Mouse (Mus musculus) liver, embryonic 16.5 days (tissue): ENCODE results near the gene Atp2b1. TPM values are rescaled to one million over a fixed set of nuclear protein-coding genes. Genes with fewer than 3 reads are reported as not detected.

Experiments
- ATAC-seq: fragments of 200-750 bp; cut with Nextera tagmentation; 2 replicates; pipeline ENCODE4 v1.8.0; 2017; ENCODE audit warnings: low read depth, mild to moderate bottlenecking, moderate number of reproducible peaks, moderate library complexity
- H3K27ac ChIP-seq: fragments of 300-500 bp; sonication (generic); 2 replicates; pipeline ENCODE4 v1.5.1; 2014; ENCODE audit warnings: mild to moderate bottlenecking, low read length
- H3K27me3 ChIP-seq: fragments of 300-500 bp; sonication (generic); 2 replicates; pipeline ENCODE4 v1.6.1; 2014; ENCODE audit warnings: low read depth, low read length, mixed read lengths; ENCODE audit not compliant: control insufficient read depth, insufficient read depth
- H3K36me3 ChIP-seq: fragments of 300-500 bp; sonication (generic); 2 replicates; pipeline ENCODE4 v1.6.1; 2014; ENCODE audit warnings: mild to moderate bottlenecking; ENCODE audit not compliant: control insufficient read depth, insufficient read depth
- H3K4me1 ChIP-seq: fragments of 300-500 bp; sonication (generic); 2 replicates; pipeline ENCODE4 v1.6.1; 2014; ENCODE audit warnings: low read depth, low read length, mixed read lengths; ENCODE audit not compliant: control insufficient read depth
- H3K4me2 ChIP-seq: fragments of 300-500 bp; sonication (generic); 2 replicates; pipeline ENCODE4 v1.6.1; 2014; ENCODE audit warnings: low read depth, low read length, mixed read lengths
- H3K4me3 ChIP-seq: fragments of 300-500 bp; sonication (generic); 2 replicates; pipeline ENCODE4 v1.5.1; 2014; ENCODE audit warnings: low read depth, mild to moderate bottlenecking, low read length
- H3K9ac ChIP-seq: fragments of 300-500 bp; sonication (generic); 2 replicates; pipeline ENCODE4 v1.6.1; 2014; ENCODE audit warnings: low read depth, low read length
- H3K9me3 ChIP-seq: fragments of 300-500 bp; sonication (generic); replicated peaks from 2 replicates; pipeline ENCODE4 v1.6.1; 2016; ENCODE audit warnings: low read length; ENCODE audit not compliant: control insufficient read depth
- whole genome bisulfite sequencing: fragments of 180-500 bp; shearing (Covaris S2); extraction: QIAGEN DNeasy Blood & Tissue Kit; methylation state at CpG from one replicate; pipeline ENCODE4 v1.1.7; 2014; ENCODE audit not compliant: insufficient replicate concordance; 5-methylcytosine and 5-hydroxymethylcytosine counted together
- polyA plus RNA-seq: library from polyadenylated mRNA; unstranded; fragments of >200 nt; fragmentation: Nextera tagmentation; extraction: Ambion mirVana; gene quantifications from 2 replicates; pipeline ENCODE4 v1.2.1, GENCODE M21; 2015

Atp2b1 gene
- 27.4 and 29.0 TPM in 2 replicates for polyA plus RNA-seq

DNA sequence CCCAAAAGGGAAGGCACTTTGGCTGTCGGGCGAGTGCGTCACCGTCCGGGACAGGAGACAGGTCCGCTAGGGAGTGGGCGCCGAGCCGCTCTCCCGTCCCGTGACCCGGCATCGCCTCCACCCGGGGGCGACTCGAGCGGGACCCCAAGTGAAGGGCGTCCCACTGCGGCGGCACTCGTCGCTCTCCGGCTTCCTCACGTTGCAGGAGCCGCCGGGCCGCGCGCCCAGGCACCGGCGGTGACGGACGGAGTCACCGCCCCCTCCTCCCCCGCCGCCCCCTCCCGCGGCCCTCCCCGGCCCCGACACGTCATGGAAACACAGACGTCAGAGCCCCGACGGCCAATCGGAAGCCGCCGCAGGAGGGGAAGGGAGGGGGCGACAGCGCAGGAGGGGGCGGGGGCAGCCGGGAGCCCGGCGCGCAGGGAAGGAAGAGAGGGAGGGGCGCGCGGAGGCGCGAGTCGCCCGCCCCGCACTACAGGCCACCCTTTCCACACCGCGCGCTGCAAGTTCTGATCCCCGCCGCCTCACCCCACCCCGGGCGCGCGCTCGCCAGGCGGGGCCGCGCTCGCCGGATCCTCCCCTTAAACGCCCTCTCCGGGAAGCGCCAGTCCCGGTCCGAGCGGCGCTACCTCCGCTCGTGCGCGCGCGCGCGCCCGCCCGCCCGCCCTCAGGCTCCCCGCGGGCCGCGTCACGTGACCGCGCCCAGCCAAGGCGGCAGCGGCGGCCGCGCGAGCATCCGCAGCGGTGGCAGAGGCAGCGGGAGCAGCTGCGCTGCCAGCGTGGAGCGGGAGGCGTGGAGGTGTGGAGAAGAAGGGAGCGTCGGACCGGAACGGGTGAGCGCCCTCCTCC, at the start of gene Atp2b1:
Gene Atp2b1, plus strand, starts transcription at position 446 of the 849 bp plus-strand sequence.
- Histone ChIP-seq H3K4me1 (peaks cover 14% of the 10 kb centered on the region), H3K9ac (peak within 1 kb of the TSS; percentile 98), H3K36me3 (no peaks in the 10 kb centered on the region), H3K27me3 (no peaks in the 10 kb centered on the region), H3K4me2 (peak within 1 kb of the TSS; percentile 96), H3K9me3 (no peaks in the 10 kb centered on the region), H3K27ac (peak within 1 kb of the TSS; percentile 98), H3K4me3 (peak within 1 kb of the TSS; percentile 99)
- ATAC-seq, result peak; percentile 83
- under 1% methylated on average over 83 of the region's 120 CpGs for WGBS

DNA sequence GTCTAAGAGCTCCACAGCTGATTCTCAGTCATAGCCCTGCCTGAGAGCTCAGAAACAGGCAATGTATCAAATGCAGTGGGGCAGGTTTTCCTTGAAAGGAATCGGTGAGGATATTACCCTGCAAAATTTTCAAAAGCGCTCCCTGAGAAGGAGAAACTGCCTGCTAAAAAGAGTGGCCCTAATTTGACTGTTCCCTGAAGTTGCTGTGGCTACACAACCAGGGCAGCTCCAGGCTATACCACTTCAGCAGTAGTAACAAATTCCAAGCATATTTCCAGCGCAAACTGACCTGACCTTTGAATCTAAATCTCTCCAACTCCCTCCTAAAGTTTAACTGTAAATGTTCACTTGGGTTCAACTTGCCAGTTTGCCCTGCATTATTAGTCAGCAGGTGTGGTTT, 49.4 kb upstream of the Atp2b1 start:
- no peak overlapping the region for H3K4me2 ChIP-seq
- ATAC-seq, result no peak
- H3K27me3 ChIP-seq, result no peaks in the 10 kb centered on the region
- no peaks in the 10 kb centered on the region for H3K9me3 ChIP-seq
- H3K9ac ChIP-seq, result no peak overlapping the region
- WGBS, result 85% methylated on average over 3 of the region's 3 CpGs
- H3K36me3 ChIP-seq, result no peaks in the 10 kb centered on the region
- H3K4me1 ChIP-seq, result no peaks in the 10 kb centered on the region; the same call in 1 of the 2 replicates
- H3K27ac ChIP-seq, result no peak overlapping the region
- H3K4me3 ChIP-seq, result no peak overlapping the region

DNA sequence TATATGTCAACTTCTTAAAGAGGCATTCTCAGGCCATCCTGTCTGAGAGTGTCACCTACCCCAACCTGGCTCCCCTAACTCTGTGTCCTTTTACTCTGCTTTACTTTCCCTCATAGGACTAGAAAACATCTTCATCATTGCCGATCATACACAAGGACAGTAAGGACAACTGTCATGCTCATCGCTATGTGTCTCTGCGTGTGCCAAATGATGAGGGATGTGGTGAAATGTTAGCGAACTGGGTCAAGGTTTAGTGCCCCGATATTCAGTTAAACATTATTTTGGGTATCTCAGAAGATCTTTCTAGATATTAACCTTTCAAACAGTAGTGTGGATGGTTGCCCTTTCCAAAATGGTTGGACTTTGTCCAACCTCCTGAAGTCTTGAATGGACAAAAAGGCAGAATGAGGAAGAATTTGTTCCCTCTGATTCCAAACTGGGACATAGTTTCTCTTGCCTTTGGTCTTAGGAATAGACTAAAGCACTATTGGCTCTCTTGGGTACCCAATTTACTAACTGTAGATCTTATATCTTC, 47.3 kb upstream of the Atp2b1 start:
- WGBS, result 82% methylated on average over 5 of the region's 5 CpGs
- H3K27ac ChIP-seq, result no peak overlapping the region
- no peak overlapping the region for H3K4me3 ChIP-seq
- no peak overlapping the region for H3K9ac ChIP-seq
- no peaks in the 10 kb centered on the region; the same call in 1 of the 2 replicates for H3K4me1 ChIP-seq
- no peak overlapping the region for H3K4me2 ChIP-seq
- H3K27me3 ChIP-seq, result no peaks in the 10 kb centered on the region
- H3K36me3 ChIP-seq, result no peaks in the 10 kb centered on the region
- ATAC-seq, result no peak
- no peaks in the 10 kb centered on the region for H3K9me3 ChIP-seq

DNA sequence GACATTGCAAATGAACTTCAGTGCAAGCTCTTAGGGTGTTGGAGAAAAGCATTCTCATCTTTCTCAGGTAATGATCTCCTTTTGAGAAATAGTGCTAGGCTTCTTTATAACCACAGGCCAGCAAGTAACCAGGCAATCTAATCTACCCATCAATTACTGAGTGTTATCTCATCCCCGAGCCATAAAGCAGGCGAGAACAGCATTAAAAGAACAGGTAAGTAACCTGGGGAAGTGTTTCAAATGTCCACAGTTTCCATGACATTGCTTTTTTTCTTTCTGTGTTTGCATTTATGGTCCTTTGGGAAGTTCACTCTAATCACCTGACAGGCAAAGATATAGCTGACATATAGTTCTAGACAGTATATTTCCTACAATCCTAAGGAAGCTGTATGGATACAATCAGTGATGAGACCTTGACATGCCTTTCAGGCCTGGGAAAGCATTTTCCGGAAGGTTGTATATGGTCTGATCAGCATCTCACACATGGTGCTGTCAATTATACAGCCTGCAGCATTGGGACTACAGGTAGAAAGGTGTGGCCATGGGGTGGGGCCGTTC, 45.8 kb upstream of the Atp2b1 start:
- Histone ChIP-seq H3K9ac (no peak overlapping the region), H3K4me2 (no peak overlapping the region), H3K27me3 (no peaks in the 10 kb centered on the region), H3K9me3 (no peaks in the 10 kb centered on the region), H3K4me3 (no peak overlapping the region), H3K27ac (no peak overlapping the region), H3K4me1 (no peaks in the 10 kb centered on the region), H3K36me3 (no peaks in the 10 kb centered on the region)
- no peak for ATAC-seq
- WGBS, result 73% methylated on average over 4 of the region's 4 CpGs

DNA sequence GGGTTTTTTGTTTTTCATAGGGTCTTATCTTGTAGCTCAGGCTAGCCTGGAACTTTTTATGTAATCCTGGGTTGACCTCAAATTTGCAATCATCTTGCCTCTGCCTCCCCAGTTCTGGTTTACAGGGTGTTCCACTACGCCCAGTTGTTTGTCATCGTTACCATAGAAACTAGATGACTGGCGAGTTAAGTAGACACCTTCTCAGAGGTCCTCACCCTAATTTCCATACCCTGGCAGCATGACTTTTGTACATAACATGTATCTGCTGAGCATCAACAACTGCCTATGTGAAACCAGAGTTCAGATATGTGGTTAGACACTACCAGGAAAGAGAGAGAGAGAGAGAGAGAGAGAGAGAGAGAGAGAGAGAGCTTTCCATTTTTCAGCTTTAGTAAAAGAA, 36.4 kb upstream of the Atp2b1 start:
- Histone ChIP-seq H3K4me3 (no peak overlapping the region), H3K4me1 (peaks cover 19% of the 10 kb centered on the region), H3K4me2 (peak overlapping the region; percentile 9; the same call in 1 of the 2 replicates), H3K9me3 (no peaks in the 10 kb centered on the region), H3K27me3 (no peaks in the 10 kb centered on the region), H3K36me3 (no peaks in the 10 kb centered on the region), H3K9ac (no peak overlapping the region), H3K27ac (no peak overlapping the region)
- ATAC-seq, result peak; percentile 65
- WGBS, result 38% methylated on average over 3 of the region's 3 CpGs

DNA sequence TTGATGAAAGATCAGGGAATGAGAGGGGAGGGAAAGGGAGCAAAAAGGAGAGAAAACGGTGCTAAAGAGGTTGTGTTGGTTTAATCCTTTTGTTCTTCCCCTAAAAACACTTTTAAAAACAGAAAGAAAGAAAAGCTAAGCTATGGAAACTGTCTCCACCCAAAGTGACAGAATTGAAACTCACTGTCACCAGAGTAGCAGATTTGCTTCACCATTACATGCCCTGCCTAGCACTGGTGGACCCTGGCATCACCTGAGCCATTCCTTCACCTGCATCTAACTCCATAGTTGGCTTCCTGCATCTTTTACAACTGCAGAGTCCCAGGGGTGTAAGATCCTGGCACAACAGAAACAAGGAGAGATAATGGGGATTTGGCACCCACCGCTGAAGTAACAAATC, 35.6 kb upstream of the Atp2b1 start:
- H3K4me2 ChIP-seq, result no peak overlapping the region
- no peaks in the 10 kb centered on the region for H3K9me3 ChIP-seq
- H3K36me3 ChIP-seq, result no peaks in the 10 kb centered on the region
- 78% methylated on average over 2 of the region's 2 CpGs for WGBS
- H3K4me3 ChIP-seq, result no peak overlapping the region
- peak overlapping the region; percentile 30; the same call in 1 of the 2 replicates for H3K27ac ChIP-seq
- peaks cover 19% of the 10 kb centered on the region for H3K4me1 ChIP-seq
- ATAC-seq, result no peak
- H3K9ac ChIP-seq, result no peak overlapping the region
- no peaks in the 10 kb centered on the region for H3K27me3 ChIP-seq

DNA sequence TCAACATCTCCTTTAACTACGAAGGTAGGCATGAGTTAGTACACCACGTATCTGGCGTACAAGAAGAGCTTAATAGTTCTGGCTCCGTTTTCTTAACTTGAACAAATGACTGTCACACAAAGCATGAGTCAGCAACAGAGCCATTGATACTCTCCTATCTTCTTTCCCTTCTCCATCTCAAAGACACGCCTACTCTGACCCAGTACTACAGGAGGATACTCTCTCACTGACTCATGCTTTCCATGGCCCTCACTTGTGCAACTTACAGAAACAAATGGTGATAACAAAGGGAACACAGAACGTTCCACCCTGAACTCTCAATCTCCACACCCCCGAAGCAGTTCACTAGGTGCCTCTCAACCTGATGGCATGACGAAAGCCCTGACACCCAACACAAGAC, 34.1 kb upstream of the Atp2b1 start:
- Histone ChIP-seq H3K9me3 (no peaks in the 10 kb centered on the region), H3K27me3 (no peaks in the 10 kb centered on the region), H3K4me1 (peaks cover 19% of the 10 kb centered on the region), H3K4me2 (peak overlapping the region; percentile 36), H3K36me3 (no peaks in the 10 kb centered on the region), H3K4me3 (no peak overlapping the region), H3K9ac (peak overlapping the region; percentile 24; the same call in 1 of the 2 replicates), H3K27ac (peak overlapping the region; percentile 85)
- 42% methylated on average over 8 of the region's 8 CpGs for WGBS
- ATAC-seq, result peak; percentile 95

DNA sequence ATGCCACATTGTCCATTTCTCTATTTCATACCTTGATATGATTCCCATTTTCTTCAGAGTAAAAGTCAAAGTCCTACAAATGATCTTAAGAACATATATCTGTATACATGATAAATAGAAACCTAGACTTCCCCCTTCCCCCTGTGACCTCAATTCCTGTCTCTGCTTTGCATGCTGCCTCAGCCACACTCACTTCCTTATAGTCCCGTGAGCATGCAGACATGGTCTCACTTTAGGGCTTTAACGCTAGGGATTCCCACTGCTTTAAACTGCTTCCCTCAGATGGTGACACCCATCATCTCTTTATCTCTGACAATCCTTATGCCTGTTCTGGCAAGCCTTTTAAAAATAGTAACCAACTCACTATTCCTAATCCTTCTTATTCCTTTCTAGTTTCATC, 33.5 kb upstream of the Atp2b1 start:
- H3K4me1 ChIP-seq, result peaks cover 19% of the 10 kb centered on the region
- no peak overlapping the region for H3K4me2 ChIP-seq
- no peak overlapping the region for H3K9ac ChIP-seq
- no peaks in the 10 kb centered on the region for H3K36me3 ChIP-seq
- no peaks in the 10 kb centered on the region for H3K27me3 ChIP-seq
- ATAC-seq, result no peak
- 35% methylated on average over 2 of the region's 2 CpGs for WGBS
- no peak overlapping the region for H3K4me3 ChIP-seq
- no peaks in the 10 kb centered on the region for H3K9me3 ChIP-seq
- no peak overlapping the region for H3K27ac ChIP-seq

DNA sequence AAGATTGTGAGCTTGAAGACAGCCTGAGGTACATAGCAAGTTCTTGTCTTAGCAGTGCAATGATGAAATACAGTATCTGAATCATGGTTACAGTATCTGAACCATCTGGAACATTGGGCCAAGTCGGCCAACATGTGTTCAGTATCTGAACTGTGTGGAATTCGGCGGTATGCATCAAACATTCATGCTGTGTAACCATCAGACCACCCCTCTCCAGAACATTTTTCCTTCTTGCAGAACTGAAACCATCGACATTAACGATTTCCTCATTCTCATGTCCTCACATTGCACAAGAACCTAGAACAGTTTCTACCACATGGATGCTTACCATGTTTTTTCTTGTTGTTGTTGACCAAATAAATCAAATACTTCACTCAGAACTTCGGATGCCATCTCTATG, 32.7 kb upstream of the Atp2b1 start:
- no peak overlapping the region for H3K4me2 ChIP-seq
- no peak overlapping the region for H3K4me3 ChIP-seq
- no peak overlapping the region for H3K9ac ChIP-seq
- H3K27ac ChIP-seq, result no peak overlapping the region
- no peaks in the 10 kb centered on the region for H3K36me3 ChIP-seq
- 73% methylated on average over 6 of the region's 6 CpGs for WGBS
- H3K27me3 ChIP-seq, result no peaks in the 10 kb centered on the region
- no peak for ATAC-seq
- peaks cover 19% of the 10 kb centered on the region for H3K4me1 ChIP-seq
- no peaks in the 10 kb centered on the region for H3K9me3 ChIP-seq
